Mouse (Mus musculus): Measurements from ENCODE around the gene Amfr.

Gene Amfr

GRCm38 (mm10) chr8:93981679-93982215 lies 30.9 kb downstream of the Amfr start:
- no peak for DNase-seq (ENCODE audit: low spot score)

GRCm38 (mm10) chr8:93980141-93980540 lies 32.5 kb downstream of the Amfr start:
- DNase-seq (ENCODE audit: low spot score) = no peak

- no peak for DNase-seq (ENCODE audit: low spot score)
Measured at GRCm38 (mm10) chr8:93976446-93977211, 36.0 kb downstream of the Amfr start.

- no peak for DNase-seq (ENCODE audit: low spot score)
Measured at GRCm38 (mm10) chr8:93975358-93975757, 37.3 kb downstream of the Amfr start.

- DNase-seq (ENCODE audit: low spot score) = no peak
Measured at GRCm38 (mm10) chr8:93974602-93975186, 37.9 kb downstream of the Amfr start.

GRCm38 (mm10) chr8:93973831-93974375 lies 38.7 kb downstream of the Amfr start:
- no peak for DNase-seq (ENCODE audit: low spot score)

GRCm38 (mm10) chr8:93972971-93973734 lies 39.5 kb downstream of the Amfr start:
- DNase-seq (ENCODE audit: low spot score) = no peak

- no peak for DNase-seq (ENCODE audit: low spot score)
Measured at GRCm38 (mm10) chr8:93972211-93972610, 40.4 kb downstream of the Amfr start.

GRCm38 (mm10) chr8:93971451-93971850 lies 41.2 kb downstream of the Amfr start:
- no peak for DNase-seq (ENCODE audit: low spot score)

GRCm38 (mm10) chr8:93969626-93970340 lies 42.9 kb downstream of the Amfr start:
- DNase-seq (ENCODE audit: low spot score) = no peak

- no peak for DNase-seq (ENCODE audit: low spot score)
Measured at GRCm38 (mm10) chr8:93968293-93968692, 44.3 kb downstream of the Amfr start.

- no peak for DNase-seq (ENCODE audit: low spot score)
Measured at GRCm38 (mm10) chr8:93960909-93961308, 51.7 kb downstream of the Amfr start.

GRCm38 (mm10) chr8:93958402-93958801 lies 54.2 kb downstream of the Amfr start:
- DNase-seq (ENCODE audit: low spot score) = no peak

- DNase-seq (ENCODE audit: low spot score) = no peak
Measured at GRCm38 (mm10) chr8:93952511-93952910, 60.1 kb downstream of the Amfr start.

- no peak for DNase-seq (ENCODE audit: low spot score)
Measured at GRCm38 (mm10) chr8:93950133-93950532, 62.5 kb downstream of the Amfr start.

- no peak for DNase-seq (ENCODE audit: low spot score)
Measured at GRCm38 (mm10) chr8:93946397-93946796, 66.2 kb downstream of the Amfr start.

GRCm38 (mm10) chr8:93945781-93946180 lies 66.9 kb downstream of the Amfr start:
- no peak for DNase-seq (ENCODE audit: low spot score)

- no peak for DNase-seq (ENCODE audit: low spot score)
Measured at GRCm38 (mm10) chr8:93941636-93942054, 71.0 kb downstream of the Amfr start.

- no peak for DNase-seq (ENCODE audit: low spot score)
Measured at GRCm38 (mm10) chr8:93940542-93941423, 71.9 kb downstream of the Amfr start.

- DNase-seq (ENCODE audit: low spot score) = no peak
Measured at GRCm38 (mm10) chr8:93938193-93938592, 74.4 kb downstream of the Amfr start.

- no peak for DNase-seq (ENCODE audit: low spot score)
Measured at GRCm38 (mm10) chr8:93933288-93933687, 79.4 kb downstream of the Amfr start.
